18 mouse cellular contexts compared by ENCODE assay signal in genomic region chr11:31462440-31462839, GRCm38 (mm10).
"Had no signal": no experiment of that assay in that cellular context is flagged by ENCODE, and none has a peak within 500 bp of the region (broad histone marks: within the 10 kb centered on the region; RNA-seq: fewer than 3 reads in every experiment).

No protein-coding gene starts in this region.

- DNase-seq: kidney, adult 18-20 months; kidney, postnatal 10 days; kidney, postnatal 4 days; lung, postnatal 14 days; right cerebral cortex, postnatal 4 days; spleen, adult 18-20 months; thymus, adult 2 months; thymus, postnatal 25 days had no signal

- H3K9me3 ChIP-seq: liver, embryonic 12.5 days; lung, embryonic 15.5 days; megakaryocyte, embryonic 14.5 days; midbrain, embryonic 15.5 days; neural tube, embryonic 12.5 days; stomach, embryonic 15.5 days had no signal

- H3K27ac ChIP-seq: layer of hippocampus, adult 2 months; left cerebral cortex, adult 2 months; limb, embryonic 15.5 days; liver, embryonic 12.5 days; lung, embryonic 15.5 days; macrophage; midbrain, embryonic 15.5 days; neural tube, embryonic 12.5 days; stomach, embryonic 15.5 days had no signal

- H3K4me1 ChIP-seq: limb, embryonic 15.5 days; liver, embryonic 12.5 days; lung, embryonic 15.5 days; midbrain, embryonic 15.5 days; neural tube, embryonic 12.5 days; stomach, embryonic 15.5 days had no signal

- H3K4me3 ChIP-seq: layer of hippocampus, adult 2 months; left cerebral cortex, adult 2 months; limb, embryonic 15.5 days; liver, embryonic 12.5 days; lung, embryonic 15.5 days; megakaryocyte, embryonic 14.5 days; midbrain, embryonic 15.5 days; neural tube, embryonic 12.5 days; stomach, embryonic 15.5 days had no signal

- H3K36me3 ChIP-seq: limb, embryonic 15.5 days; liver, embryonic 12.5 days; lung, embryonic 15.5 days; midbrain, embryonic 15.5 days; neural tube, embryonic 12.5 days; stomach, embryonic 15.5 days had no signal

- H3K27me3 ChIP-seq: limb, embryonic 15.5 days; liver, embryonic 12.5 days; lung, embryonic 15.5 days; midbrain, embryonic 15.5 days; neural tube, embryonic 12.5 days; stomach, embryonic 15.5 days had no signal
